Mouse (Mus musculus): ENCODE data around the gene Oas1f.

- TF ChIP-seq MYOG (IDR thresholded peaks at IDR 0.05; ENCODE audit: control insufficient read depth, extremely low read depth, insufficient read length): no peak
- TF ChIP-seq MAX (IDR thresholded peaks at IDR 0.05): no peak
- TF ChIP-seq CTCF (IDR thresholded peaks at IDR 0.05; ENCODE audit: control insufficient read depth, insufficient read depth, insufficient read length): no peak
- TF ChIP-seq CEBPB (IDR thresholded peaks at IDR 0.05; ENCODE audit: low read depth): no peak
These were observed 51.6 kb downstream of the Oas1f start for GRCm38 (mm10) chr5:120898726-120899125.
